Comparison of ENCODE assay signal across 31 mouse cellular contexts in genomic region chr4:44944426-44945075, GRCm38 (mm10). TPM values are rescaled to one million over a fixed set of nuclear protein-coding genes. Genes with fewer than 3 reads are reported as not detected.
A peak's percentile ranks its signal among the peaks of the same experiment; 100 is the strongest.
DNase-seq lines count a peak whose midpoint lies in the region; ATAC-seq and TF ChIP-seq lines count a peak whose summit lies in the region.
"Had no signal": no experiment of that assay in that cellular context is flagged by ENCODE, and none has a peak within 500 bp of the region (broad histone marks: within the 10 kb centered on the region; RNA-seq: fewer than 3 reads in every experiment).

No protein-coding gene starts in this region.

- H3K9ac ChIP-seq in kidney, embryonic 14.5 days (ENCODE audit: low read depth, low read length) = no peak overlapping the region
- H3K9ac ChIP-seq: embryonic facial prominence, embryonic 13.5 days; forebrain, embryonic 12.5 days; heart, embryonic 15.5 days; hindbrain, embryonic 13.5 days; liver, embryonic 15.5 days; lung, embryonic 15.5 days; neural tube, embryonic 13.5 days had no signal

- ATAC-seq in kidney, embryonic 14.5 days (ENCODE audit: low FRiP score, low TSS enrichment) = no peak
- ATAC-seq in neutrophil, adult 5-6 weeks (ENCODE audit: extremely low read depth, insufficient number of reproducible peaks, low FRiP score, poor library complexity, severe bottlenecking) = peak; percentile 23
- ATAC-seq: activated CD4-positive, CD25-positive, alpha-beta regulatory T cell, adult 4 months; midbrain, embryonic 16.5 days had no signal

- no peak for TF ChIP-seq POLR2A in kidney, adult 2 months (IDR thresholded peaks at IDR 0.05; ENCODE audit: low read depth, low read length)
- no peak for TF ChIP-seq POLR2A in bone marrow, adult 2 months (IDR thresholded peaks at IDR 0.05; ENCODE audit: borderline replicate concordance, control insufficient read depth, low read depth, low read length)

- no peaks in the 10 kb centered on the region for H3K36me3 ChIP-seq in kidney, adult 2 months (ENCODE audit: control insufficient read depth, insufficient read depth, low read length)
- no peaks in the 10 kb centered on the region for H3K36me3 ChIP-seq in kidney, embryonic 14.5 days (ENCODE audit: control insufficient read depth, insufficient read depth, low read length)
- H3K36me3 ChIP-seq: embryonic facial prominence, embryonic 13.5 days; forebrain, embryonic 12.5 days; heart, embryonic 15.5 days; hindbrain, embryonic 13.5 days; limb, embryonic 10.5 days; liver, embryonic 15.5 days; lung, embryonic 15.5 days; neural tube, embryonic 13.5 days had no signal

- no peaks in the 10 kb centered on the region for H3K27me3 ChIP-seq in kidney, adult 2 months (replicated peaks; ENCODE audit: control insufficient read depth, insufficient read depth, low read length)
- no peaks in the 10 kb centered on the region for H3K27me3 ChIP-seq in kidney, embryonic 14.5 days (ENCODE audit: control insufficient read depth, insufficient read depth, low read length)
- H3K27me3 ChIP-seq: embryonic facial prominence, embryonic 13.5 days; heart, embryonic 15.5 days; hindbrain, embryonic 13.5 days; liver, embryonic 15.5 days; lung, embryonic 15.5 days; neural tube, embryonic 13.5 days had no signal

- peak overlapping the region; percentile 79 for H3K27ac ChIP-seq in kidney, adult 2 months (ENCODE audit: insufficient read depth, low read depth, low read length)
- H3K27ac ChIP-seq in kidney, embryonic 14.5 days (ENCODE audit: low read depth, low read length) = no peak overlapping the region
- peak overlapping the region; percentile 56 for H3K27ac ChIP-seq in bone marrow, adult 2 months (ENCODE audit: control insufficient read depth, insufficient read depth, low read depth, low read length, poor library complexity)
- H3K27ac ChIP-seq: embryonic facial prominence, embryonic 13.5 days; forebrain, embryonic 12.5 days; heart, embryonic 15.5 days; hindbrain, embryonic 13.5 days; limb, embryonic 10.5 days; liver, embryonic 15.5 days; lung, embryonic 15.5 days; neural tube, embryonic 13.5 days had no signal

- peak; percentile 65 for DNase-seq in kidney, adult 2 months
- DNase-seq in A20 (ENCODE audit: low read depth, low spot score) = peak; percentile 88
- no peak for DNase-seq in lung, postnatal 4 days
- DNase-seq in heart, adult 11 months = no peak
- DNase-seq: adrenal gland, postnatal 10 days; cerebellum, adult 8-10 months; cerebellum, postnatal 36 days; embryo, embryonic 11 days; gastrocnemius, postnatal 25 days; heart, postnatal 36 days; layer of hippocampus, adult 9-11 months; liver; lung, postnatal 36 days; right cerebral cortex, postnatal 14 days; thymus, adult 18-20 months; thymus, postnatal 36 days had no signal

- WGBS in kidney, adult 2 months = 60% methylated on average over 10 of the region's 10 CpGs
- WGBS in kidney, embryonic 14.5 days = 83% methylated on average over 10 of the region's 10 CpGs
- WGBS in bone marrow, adult 2 months = 28% methylated on average over 10 of the region's 10 CpGs

- no peaks in the 10 kb centered on the region for H3K9me3 ChIP-seq in kidney, embryonic 14.5 days (ENCODE audit: control insufficient read depth, low read length)
- H3K9me3 ChIP-seq: embryonic facial prominence, embryonic 13.5 days; forebrain, embryonic 12.5 days; heart, embryonic 15.5 days; hindbrain, embryonic 13.5 days; limb, embryonic 10.5 days; liver, embryonic 15.5 days; lung, embryonic 15.5 days; neural tube, embryonic 13.5 days had no signal

- H3K4me2 ChIP-seq in kidney, embryonic 14.5 days (replicated peaks; ENCODE audit: low read depth, low read length) = no peak overlapping the region
- H3K4me2 ChIP-seq: embryonic facial prominence, embryonic 13.5 days; forebrain, embryonic 12.5 days; heart, embryonic 15.5 days; hindbrain, embryonic 13.5 days; liver, embryonic 15.5 days; lung, embryonic 15.5 days; neural tube, embryonic 13.5 days had no signal

- H3K4me1 ChIP-seq in kidney, adult 2 months (ENCODE audit: control insufficient read depth, insufficient read depth, low read length) = peaks cover 11% of the 10 kb centered on the region; the same call in 1 of the 2 replicates
- no peaks in the 10 kb centered on the region for H3K4me1 ChIP-seq in kidney, embryonic 14.5 days (ENCODE audit: control insufficient read depth, insufficient read depth, low read length)
- H3K4me1 ChIP-seq in bone marrow, adult 2 months (ENCODE audit: control insufficient read depth, insufficient read depth, low read length) = peaks cover 9% of the 10 kb centered on the region
- H3K4me1 ChIP-seq: embryonic facial prominence, embryonic 13.5 days; heart, embryonic 15.5 days; limb, embryonic 10.5 days; lung, embryonic 15.5 days; neural tube, embryonic 13.5 days had no signal

- H3K4me3 ChIP-seq in kidney, adult 2 months (ENCODE audit: insufficient read depth, low read depth, low read length) = peak overlapping the region; percentile 62
- H3K4me3 ChIP-seq in kidney, embryonic 14.5 days (ENCODE audit: low read length) = no peak overlapping the region
- H3K4me3 ChIP-seq in bone marrow, adult 2 months (replicated peaks; ENCODE audit: control insufficient read depth, low read depth, low read length) = no peak overlapping the region
- H3K4me3 ChIP-seq: embryonic facial prominence, embryonic 13.5 days; erythroblast, embryonic 14.5 days; forebrain, embryonic 12.5 days; heart, embryonic 15.5 days; hindbrain, embryonic 13.5 days; limb, embryonic 10.5 days; liver, embryonic 15.5 days; lung, embryonic 15.5 days; myocyte; neural tube, embryonic 13.5 days had no signal

- no peak for TF ChIP-seq CTCF in kidney, adult 2 months (conservative IDR thresholded peaks at IDR 0.05; ENCODE audit: insufficient read depth, insufficient read length, low read depth, low read length)
- no peak for TF ChIP-seq CTCF in bone marrow, adult 2 months (IDR thresholded peaks at IDR 0.05; ENCODE audit: control insufficient read depth, insufficient read depth, low read length)

RNA-seq across cellular contexts. Expression of gene Grhpr, which starts 36.6 kb away (rescaled TPM):
- 334 and 342 TPM in 2 replicates for polyA plus RNA-seq in kidney, adult 2 months (2012; rRNA removed)
- polyA plus RNA-seq in kidney, embryonic 14.5 days (2014; fragmentation: Nextera tagmentation; extraction: Ambion mirVana) = 60.2 and 65.4 TPM in 2 replicates
- polyA plus RNA-seq in bone marrow, adult 2 months (2011; ENCODE audit: insufficient read depth, insufficient read length, low replicate concordance, missing spikeins) = 5.9 and 8.7 TPM in 2 replicates
- total RNA-seq in neutrophil, adult 5-6 weeks (2017) = 2.9 and 6.6 TPM in 2 replicates

Comparison
In these comparisons a context has a peak if more than half of its experiments do, and no peak if none do; other contexts are left out.
1. DNase-seq: peak in kidney, adult 2 months (single experiment) and A20 (single experiment); none in lung, postnatal 4 days (0 of 2) and heart, adult 11 months (single experiment).